Mouse (Mus musculus) hematopoietic multipotent progenitor cell, adult 10-12 weeks (in vitro differentiated cells): ENCODE data around the gene Zkscan7. TPM values are rescaled to one million over a fixed set of nuclear protein-coding genes. Genes with fewer than 3 reads are reported as not detected.

Experiments
- polyA plus RNA-seq: library from polyadenylated mRNA; stranded (reverse); fragments of >175 nt; gene quantifications from 2 replicates; pipeline ENCODE4 v1.2.3, GENCODE M21; 2012; ENCODE audit warnings: low replicate concordance

Gene Zkscan7
- polyA plus RNA-seq = 2.8 and 5.5 TPM in 2 replicates

DNA sequence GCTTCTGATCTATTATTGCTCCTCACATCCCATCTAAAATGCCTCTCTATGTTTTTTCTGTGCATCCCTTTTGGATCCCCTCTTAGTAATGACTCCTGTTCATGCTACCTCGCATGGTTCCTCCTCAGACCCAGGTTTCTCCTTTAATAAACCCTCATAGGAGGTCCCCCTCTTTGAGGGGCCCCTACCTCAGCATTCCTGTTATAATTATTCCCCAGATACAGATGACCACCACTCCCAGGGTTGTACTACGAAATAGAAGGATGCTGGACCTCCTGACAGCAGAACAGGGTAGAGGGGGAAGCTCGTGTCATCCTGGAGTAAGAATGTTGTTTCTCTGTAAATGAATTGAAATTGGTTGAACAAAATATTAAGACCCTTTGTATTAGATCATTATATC lies at the start of gene Zkscan7:
TSS of gene Zkscan7 (plus strand) at position 301 of the 400 bp plus-strand sequence.

DNA sequence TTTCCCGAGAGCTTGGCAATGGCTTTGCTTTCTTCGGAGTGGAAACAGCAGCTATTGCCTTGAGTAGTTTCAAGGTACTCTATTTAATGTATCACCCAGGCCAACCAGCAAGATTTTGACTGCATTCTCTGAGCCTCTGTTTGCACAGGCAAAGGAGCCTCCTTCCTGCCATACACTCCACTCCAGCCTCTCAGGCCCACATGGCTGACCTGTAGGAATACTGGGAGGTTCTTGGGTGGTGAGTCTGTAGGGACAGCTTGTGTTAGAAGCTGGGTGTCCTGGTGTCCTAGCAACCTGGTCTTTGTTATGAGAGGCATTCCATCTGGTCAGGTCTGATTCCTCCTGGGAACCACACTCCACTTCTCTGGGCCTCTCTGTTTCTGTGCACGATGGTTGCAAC lies 41.7 kb upstream of the Zkscan7 start, which contains the start of gene Gm35549:
TSS of gene Gm35549 (minus strand) at position 276 of the 400 bp plus-strand sequence.

GRCm38 (mm10) chr9:122865697-122866166 lies 19.8 kb upstream of the Zkscan7 start, which contains the start of gene Zfp445:
Gene Zfp445, minus strand, starts transcription at chr9:122866006.

GRCm38 (mm10) chr9:122922936-122923381 lies 37.5 kb downstream of the Zkscan7 start, which contains the start of gene Zfp105:
Gene Zfp105, plus strand, starts transcription at chr9:122923072.

Other genes starting within 250 kb of the Zkscan7 start
- not detected in 2 replicates for gene Topaz1, start 138.3 kb upstream of the Zkscan7 start, polyA plus RNA-seq
- 0.86 and 2.7 TPM in 2 replicates for gene Tcaim, start 80.1 kb upstream of the Zkscan7 start, polyA plus RNA-seq
- gene Gm35549, start 41.6 kb upstream of the Zkscan7 start, polyA plus RNA-seq = not detected in 2 replicates
- 5.5 and 7.0 TPM in 2 replicates for gene Zfp445, start 19.7 kb upstream of the Zkscan7 start, polyA plus RNA-seq
- gene Zfp105, start 37.4 kb downstream of the Zkscan7 start, polyA plus RNA-seq = 0.09 and 0.20 TPM in 2 replicates
- 2.7 and 6.0 TPM in 2 replicates for gene 1110059G10Rik, start 65.3 kb downstream of the Zkscan7 start, polyA plus RNA-seq
- gene Kif15, start 65.4 kb downstream of the Zkscan7 start, polyA plus RNA-seq = 0.46 and 4.5 TPM in 2 replicates
- 4.3 and 10.5 TPM in 2 replicates for gene Tmem42, start 135.6 kb downstream of the Zkscan7 start, polyA plus RNA-seq
- gene Tgm4, start 149.0 kb downstream of the Zkscan7 start, polyA plus RNA-seq = not detected in 2 replicates
- gene Zdhhc3, start 227.5 kb downstream of the Zkscan7 start, polyA plus RNA-seq = 46.5 and 76.1 TPM in 2 replicates
- gene Exosc7, start 227.5 kb downstream of the Zkscan7 start, polyA plus RNA-seq = 1.4 and 9.0 TPM in 2 replicates